Mouse (Mus musculus) cerebellum, postnatal 4 days (tissue): ENCODE data around the gene Irgm2.

Experiments used
- DNase-seq, 2 experiments: peaks; one replicate each; pipeline ENCODE4 v3.0.0; 2022; ENCODE audit warnings: low spot score in 2 of 2, mixed read lengths in 1 of 2

Gene Irgm2

DNA sequence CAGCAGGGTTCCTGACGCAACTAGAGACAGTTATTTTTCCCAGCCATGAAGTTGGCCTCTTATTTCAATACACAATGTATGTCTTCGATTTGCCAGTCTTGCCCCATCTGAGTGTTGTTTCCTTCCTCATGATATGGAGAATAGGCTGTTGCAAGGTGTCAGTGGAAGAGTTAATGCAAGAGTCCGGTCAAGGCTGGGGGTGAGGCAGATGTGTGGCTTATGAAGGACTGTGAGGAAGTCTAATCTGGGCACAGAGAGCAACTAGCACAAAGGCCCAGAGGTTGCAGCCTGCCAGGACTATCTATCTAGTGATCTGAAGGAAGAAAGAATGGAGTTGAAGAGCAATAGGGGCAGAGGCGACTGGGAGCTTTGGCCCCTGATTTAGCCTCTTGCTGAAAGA is 60.7 kb downstream of the Irgm2 start:
- no peak for DNase-seq

DNA sequence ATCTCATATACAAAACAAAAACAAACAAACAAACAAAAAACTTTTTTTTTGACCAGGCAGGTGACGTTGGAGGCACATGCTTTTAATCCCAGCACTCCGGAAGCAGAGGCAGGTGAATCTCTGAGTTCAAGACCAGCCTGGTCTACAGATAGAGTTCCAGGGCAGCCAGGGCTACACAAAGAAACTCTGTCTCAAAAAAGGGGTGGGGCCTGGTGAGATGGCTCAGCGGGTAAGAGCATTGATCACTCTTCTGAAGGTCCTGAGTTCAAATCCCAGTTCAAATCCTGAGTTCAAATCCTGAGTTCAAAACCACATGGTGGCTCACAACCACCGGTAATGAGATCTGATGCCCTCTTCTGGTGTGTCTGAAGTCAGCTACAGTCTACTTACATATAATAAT is 62.4 kb downstream of the Irgm2 start:
- DNase-seq = no peak

DNA sequence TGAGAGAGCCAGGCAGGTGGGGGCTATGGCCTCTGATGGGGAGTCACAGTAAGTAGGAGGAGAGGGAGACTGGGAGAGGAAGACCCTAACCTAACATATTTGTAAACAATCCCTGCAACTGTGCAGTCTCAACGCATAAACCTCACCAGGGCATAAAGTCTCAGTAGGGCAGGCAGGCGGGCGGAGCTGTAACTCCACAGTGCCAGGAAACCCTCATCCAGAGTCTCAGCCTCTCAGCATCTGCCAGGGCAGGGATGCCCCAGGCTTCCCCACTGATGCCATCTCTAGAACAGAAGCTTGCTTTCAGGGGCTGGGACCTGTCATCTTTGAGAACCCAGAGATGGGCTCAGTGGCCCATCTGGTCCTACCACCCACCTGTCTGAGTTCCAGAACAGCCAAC is 62.9 kb downstream of the Irgm2 start:
- DNase-seq = no peak

DNA sequence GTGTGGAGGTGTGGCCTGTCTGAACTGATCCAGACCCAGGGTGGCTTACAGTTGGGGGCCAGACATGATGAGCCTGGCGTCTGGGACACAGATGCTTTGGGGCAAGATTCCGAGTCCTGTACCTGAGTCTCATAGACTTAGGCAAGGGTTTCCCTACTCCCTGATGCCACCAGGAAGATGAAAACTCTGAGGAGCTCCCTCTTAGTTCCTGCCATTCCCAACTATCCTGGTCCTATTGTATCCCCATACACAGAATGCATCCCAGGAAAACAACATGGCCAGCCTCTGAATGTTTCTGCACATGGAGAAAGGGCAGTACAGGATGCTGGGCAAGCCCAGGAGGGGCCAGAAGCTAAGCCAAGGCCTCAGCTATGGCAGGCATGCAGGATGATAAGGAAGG is 64.1 kb downstream of the Irgm2 start:
- DNase-seq = no peak

DNA sequence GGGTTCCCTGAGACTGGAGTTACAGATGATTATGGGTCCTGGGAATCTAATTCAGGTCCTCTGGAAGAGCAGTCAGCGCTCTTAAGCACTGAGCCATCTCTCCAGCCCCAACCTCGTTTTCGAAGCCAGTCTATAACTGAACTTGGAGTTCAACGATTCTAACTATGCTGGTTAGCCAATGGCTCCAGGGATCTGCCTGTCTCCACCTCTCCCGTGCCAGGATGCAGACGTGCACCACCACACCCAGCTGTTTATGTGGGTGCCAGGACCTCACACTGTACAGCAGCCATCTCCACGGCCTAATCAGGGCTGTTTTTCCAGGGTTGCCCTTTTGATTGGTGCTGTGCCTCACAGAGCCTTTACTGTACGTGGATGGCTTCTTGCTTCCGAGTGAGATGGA is 65.1 kb downstream of the Irgm2 start:
- no peak for DNase-seq

DNA sequence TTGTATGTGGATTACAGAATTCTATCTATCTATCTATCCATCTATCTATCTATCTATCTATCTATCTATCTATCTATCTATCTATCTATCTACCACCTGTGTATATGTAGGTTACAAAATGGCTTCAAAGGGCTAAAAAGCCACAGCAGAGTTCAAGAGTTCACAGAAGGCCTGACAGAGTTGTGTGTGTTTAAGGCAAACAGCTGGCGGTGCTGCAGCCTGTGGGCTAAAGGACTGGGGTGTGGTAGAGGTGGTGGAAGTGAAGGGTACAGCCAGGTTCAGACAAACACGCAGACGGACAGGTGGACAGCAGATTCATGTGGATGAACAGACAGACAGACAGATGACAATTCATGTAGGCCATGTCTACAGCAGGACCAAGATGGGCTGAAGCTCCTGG is 68.9 kb downstream of the Irgm2 start:
- no peak for DNase-seq
